Mouse (Mus musculus): Measurements from ENCODE around the gene Eif4g2.

DNA sequence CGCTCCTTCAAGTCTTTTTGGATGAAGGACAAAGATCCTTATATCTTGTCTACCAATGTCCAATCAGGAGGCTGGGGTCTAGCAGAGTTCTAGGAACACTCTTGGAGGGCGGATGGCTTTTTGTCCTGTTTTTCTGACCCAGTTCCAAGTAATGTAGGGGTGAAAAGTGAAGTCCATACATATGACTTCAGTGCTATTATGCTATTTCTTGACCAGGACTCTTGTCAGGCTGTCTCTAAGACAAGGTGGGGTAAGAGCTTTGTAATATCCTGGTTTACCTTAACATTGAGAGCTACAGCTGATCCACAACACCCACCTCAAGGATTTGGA lies 12.7 kb downstream of the Eif4g2 start:
- TF ChIP-seq POLR2A (IDR thresholded peaks at IDR 0.05; ENCODE audit: borderline replicate concordance, extremely low read depth, low read depth, low read length) (no peak), CTCF (IDR thresholded peaks at IDR 0.05; ENCODE audit: insufficient read depth, low read length) (no peak)

Data from lung, adult 2 months (tissue).